Mouse (Mus musculus): Measurements from ENCODE around the gene Tns4.

The Tns4 gene

GRCm38 (mm10) chr11:99117907-99118306 is 28.8 kb upstream of the Tns4 start:
- DNase-seq (ENCODE audit: low spot score), result no peak

GRCm38 (mm10) chr11:99115940-99116339 is 26.8 kb upstream of the Tns4 start:
- no peak for DNase-seq (ENCODE audit: low spot score)

DNA sequence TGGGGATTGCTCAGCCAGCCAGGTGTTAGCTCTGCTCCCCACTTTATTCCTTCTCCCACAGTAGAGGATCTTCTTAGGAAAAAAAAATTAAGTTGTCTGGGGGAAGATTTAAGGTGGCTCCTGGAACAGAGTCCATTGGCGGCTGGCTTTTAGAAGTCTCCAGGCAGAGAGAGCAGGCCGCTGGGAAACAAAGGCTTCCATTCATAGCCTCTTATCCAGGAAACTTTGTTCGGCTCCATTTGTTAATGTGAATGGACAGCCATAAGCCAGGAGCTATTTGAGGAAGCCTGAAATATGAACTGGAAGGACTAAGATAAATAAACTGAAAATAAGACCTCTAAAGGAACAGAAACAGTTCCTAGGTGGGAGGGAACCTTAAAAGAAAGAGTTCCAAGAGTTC is 24.0 kb upstream of the Tns4 start:
- DNase-seq (ENCODE audit: low spot score), result no peak

DNA sequence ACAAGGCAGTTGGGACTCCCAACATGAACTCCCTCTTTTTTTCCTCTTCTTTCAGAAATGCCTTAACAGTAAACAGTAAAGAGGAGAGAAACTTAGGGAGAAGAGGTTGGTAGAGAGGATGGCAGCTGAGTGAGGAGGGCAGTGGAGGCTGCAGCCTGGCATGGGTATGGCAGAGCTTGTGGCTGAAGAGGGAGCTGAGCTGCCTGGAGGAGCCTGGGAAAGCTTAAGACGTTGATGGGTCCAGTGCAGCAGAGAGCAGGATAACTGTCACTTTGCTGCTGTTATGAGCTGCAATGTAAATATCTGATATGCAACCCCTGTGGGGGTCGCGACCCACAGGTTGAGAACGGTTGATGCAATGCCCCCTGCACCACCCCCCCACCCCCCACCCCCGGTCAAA is 23.6 kb upstream of the Tns4 start:
- no peak for DNase-seq (ENCODE audit: low spot score)

DNA sequence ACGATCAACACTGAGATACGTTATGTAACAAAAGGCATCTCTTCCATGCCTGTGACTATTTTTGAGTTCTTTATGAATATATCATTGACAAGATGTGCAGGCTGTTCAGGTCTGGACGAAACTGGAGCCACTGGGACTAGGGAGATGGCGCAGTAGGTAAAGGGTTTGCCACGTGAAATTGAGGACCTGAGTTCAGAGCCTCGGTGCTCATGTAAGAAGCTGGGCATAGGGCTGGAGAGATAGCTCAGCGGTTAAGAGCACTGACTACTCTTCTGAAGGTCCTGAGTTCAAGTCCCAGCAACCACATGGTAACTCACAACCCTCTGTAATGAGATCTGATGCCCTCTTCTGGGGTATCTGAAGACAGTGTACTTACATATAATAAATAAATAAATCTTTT is 22.5 kb upstream of the Tns4 start:
- no peak for DNase-seq (ENCODE audit: low spot score)

DNA sequence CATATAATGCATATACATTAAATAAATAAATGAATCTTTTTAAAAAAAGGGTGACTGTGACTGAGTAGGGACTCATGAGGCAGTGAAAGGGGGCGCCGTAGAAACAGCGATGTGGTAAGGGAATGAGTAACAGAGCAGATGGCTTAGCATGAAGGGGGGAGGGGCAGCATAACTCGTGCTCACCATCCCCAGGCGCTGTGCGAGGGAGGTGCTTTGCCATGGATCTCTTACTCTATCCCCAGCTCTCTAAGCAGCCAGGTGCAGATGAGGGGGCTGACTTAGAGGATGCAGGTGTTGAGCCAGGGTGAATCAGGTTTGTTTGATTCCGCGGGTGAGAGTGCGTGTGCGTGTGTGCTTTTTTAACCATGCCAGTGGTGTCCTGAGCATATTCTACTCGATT is 22.0 kb upstream of the Tns4 start:
- DNase-seq (ENCODE audit: low spot score), result peak; percentile 75

DNA sequence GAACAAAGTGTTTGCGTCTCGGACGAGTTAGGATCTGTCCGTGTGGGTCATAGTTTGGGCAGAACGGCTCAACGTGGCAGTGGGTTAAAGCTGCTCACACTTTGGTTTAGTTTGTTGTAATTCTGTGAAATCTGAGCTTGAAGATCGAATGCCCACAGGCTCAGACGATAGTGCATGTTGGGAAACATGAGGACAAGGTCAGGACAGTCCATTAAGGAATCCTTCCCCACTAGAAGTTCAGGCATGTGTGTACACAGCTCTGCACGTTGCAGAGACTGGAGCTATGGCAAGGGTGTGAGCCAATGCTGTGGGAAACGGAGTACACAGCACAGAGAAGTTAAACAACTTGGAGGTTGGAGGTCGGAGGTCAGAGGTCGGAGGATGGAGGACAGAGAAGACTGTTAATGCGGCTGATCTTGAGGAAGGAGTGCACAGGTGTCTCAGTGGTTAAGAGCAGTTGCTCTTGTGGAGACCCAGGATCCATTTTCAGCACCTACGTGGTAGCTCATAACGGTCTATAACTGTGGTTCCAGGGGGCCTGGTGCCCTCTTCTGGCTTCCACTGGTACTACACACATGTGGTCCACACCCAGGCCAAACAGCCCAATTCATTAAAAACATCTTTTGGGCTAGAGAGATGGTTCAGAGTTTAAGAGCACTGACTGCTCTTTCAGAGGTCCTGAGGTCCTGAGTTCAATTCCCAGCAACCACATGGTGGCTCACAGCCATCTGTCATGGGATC is 21.4 kb upstream of the Tns4 start:
- DNase-seq (ENCODE audit: low spot score), result no peak

- DNase-seq (ENCODE audit: low spot score), result no peak
These were observed 19.2 kb upstream of the Tns4 start for GRCm38 (mm10) chr11:99108296-99108695.

- no peak for DNase-seq (ENCODE audit: low spot score)
These were observed 17.0 kb upstream of the Tns4 start for GRCm38 (mm10) chr11:99105981-99106726.

- DNase-seq (ENCODE audit: low spot score), result no peak
These were observed 15.7 kb upstream of the Tns4 start for GRCm38 (mm10) chr11:99104609-99105410.

GRCm38 (mm10) chr11:99102575-99103270 is 13.6 kb upstream of the Tns4 start:
- DNase-seq (ENCODE audit: low spot score), result no peak

DNA sequence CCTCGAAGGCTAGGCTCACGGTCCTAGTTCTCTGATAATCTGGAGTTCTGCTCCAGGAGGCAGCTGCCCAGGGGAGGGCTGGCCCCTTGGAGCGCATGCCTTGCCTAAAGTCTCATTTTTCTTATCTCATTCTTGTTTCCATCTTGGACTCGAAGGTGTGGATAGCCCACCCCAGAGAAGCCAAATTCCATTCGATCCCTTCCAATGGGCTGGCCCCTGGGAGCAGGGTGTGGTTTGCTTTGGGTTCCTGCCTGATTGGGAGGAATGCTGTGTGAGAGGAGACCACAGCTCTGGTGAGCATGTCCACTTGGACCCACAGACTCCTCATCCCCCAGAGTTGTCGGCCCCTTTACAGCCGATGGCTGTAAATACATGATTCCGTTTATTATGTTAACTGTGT is 12.6 kb upstream of the Tns4 start:
- no peak for DNase-seq (ENCODE audit: low spot score)

GRCm38 (mm10) chr11:99100215-99100614 is 11.1 kb upstream of the Tns4 start:
- DNase-seq (ENCODE audit: low spot score), result no peak

- DNase-seq (ENCODE audit: low spot score), result no peak
These were observed 10.4 kb upstream of the Tns4 start for GRCm38 (mm10) chr11:99099516-99099915.

DNA sequence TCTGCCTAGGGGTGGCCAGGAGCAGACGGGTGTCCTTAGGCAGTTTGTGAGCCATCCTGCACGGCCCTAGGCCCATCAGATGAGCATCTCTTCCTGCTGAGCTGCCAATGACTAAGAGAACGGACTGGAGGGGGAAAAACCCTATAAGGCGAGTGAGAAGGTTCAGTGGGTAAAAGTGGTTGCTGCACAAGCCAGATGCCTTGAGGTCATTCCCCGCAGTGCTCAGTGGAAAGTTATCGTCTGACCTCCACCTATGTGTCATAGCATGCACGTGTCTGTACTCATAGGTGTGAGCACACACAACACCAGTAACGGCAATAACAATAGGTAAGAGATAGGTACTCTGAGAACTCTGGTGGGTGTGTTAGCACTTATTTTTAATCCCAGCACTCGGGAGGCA is 9.8 kb upstream of the Tns4 start:
- DNase-seq (ENCODE audit: low spot score), result no peak

- no peak for DNase-seq (ENCODE audit: low spot score)
These were observed 8.1 kb upstream of the Tns4 start for GRCm38 (mm10) chr11:99096996-99097774.

GRCm38 (mm10) chr11:99096417-99096816 is 7.3 kb upstream of the Tns4 start:
- no peak for DNase-seq (ENCODE audit: low spot score)

DNA sequence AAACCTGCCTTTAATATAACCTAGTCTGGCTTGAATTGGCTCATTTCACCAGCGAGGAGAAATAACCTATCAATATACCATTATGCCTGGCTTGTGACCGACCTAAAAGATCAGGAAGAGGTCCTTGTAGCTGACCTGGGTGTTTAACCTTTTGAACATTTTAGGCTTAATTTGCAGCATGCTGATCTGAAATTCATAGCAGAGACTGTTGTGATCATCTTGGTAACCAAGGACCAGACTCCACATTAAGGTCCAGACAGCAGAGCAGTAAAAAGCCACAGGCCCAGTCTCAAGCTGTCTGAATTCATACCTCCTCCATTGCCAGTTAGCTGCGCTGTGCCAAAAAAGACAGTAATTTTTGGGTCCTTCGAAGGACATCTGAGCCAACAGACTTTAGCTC is 6.7 kb upstream of the Tns4 start:
- DNase-seq (ENCODE audit: low spot score), result no peak

DNA sequence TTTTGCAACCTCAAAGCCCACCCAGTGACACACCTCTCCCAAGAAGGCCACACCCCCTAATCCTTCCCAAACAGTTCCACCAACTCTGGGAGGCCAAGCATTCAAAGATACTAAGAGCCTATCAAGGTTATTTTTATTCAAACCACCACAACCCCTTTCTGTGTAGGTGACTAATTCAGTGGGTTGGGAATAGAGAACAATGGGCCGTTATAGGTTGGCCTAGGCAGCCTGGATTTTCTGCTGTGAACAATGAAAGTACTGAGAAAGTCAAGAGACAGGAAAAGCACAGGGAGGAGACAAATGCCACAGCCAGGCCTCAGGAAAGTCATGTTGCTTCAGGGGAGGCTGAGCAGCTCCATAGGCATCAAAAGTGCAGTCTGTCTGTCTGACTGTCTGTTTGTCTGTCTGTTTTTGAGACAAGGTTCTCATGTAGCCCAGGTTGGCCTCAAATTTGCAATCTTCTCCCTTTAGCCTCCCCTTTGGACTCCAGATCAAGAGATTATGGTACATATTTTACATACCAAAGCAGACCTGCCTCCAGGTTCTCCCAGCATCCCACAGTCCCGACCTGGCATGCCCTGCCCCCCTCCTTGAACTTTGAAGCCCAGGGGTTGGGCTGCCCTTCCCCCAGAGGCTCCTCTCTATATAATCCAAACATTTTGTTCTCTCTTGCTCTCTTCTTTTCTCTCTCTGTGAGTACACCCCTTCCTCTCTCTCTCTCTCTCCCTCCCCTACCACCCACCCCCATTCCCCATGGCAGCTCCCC is 6.0 kb upstream of the Tns4 start:
- no peak for DNase-seq (ENCODE audit: low spot score)

- no peak for DNase-seq (ENCODE audit: low spot score)
These were observed 4.6 kb upstream of the Tns4 start for GRCm38 (mm10) chr11:99093740-99094139.

- no peak for DNase-seq (ENCODE audit: low spot score)
These were observed 2.6 kb upstream of the Tns4 start for GRCm38 (mm10) chr11:99091666-99092065.
